Mouse (Mus musculus) small intestine, adult 2 months (tissue): ENCODE results near the gene Nat14. TPM values are rescaled to one million over a fixed set of nuclear protein-coding genes. Genes with fewer than 3 reads are reported as not detected.
"Not testable (repeated sequence)": the region's sequence is repeated elsewhere in the genome, so short reads cannot be mapped to it uniquely, and the experiment has no call there.

Experiments used
- H3K27ac ChIP-seq: fragments of 200-500 bp; 2 replicates; pipeline ENCODE4 v1.5.1; 2012; ENCODE audit warnings: low read depth, low read length, control low read depth, inconsistent platforms; ENCODE audit not compliant: insufficient read depth
- H3K27me3 ChIP-seq: fragments of 200-500 bp; 2 replicates; pipeline ENCODE4 v1.6.1; 2012; ENCODE audit warnings: mild to moderate bottlenecking, moderate library complexity, low read length, inconsistent platforms; ENCODE audit not compliant: control insufficient read depth, insufficient read depth
- H3K36me3 ChIP-seq: fragments of 200-500 bp; 2 replicates; pipeline ENCODE4 v1.6.1; 2012; ENCODE audit warnings: mild to moderate bottlenecking, low read length, control low read depth, inconsistent platforms; ENCODE audit not compliant: control insufficient read depth, insufficient read depth
- H3K4me1 ChIP-seq: fragments of 200-500 bp; 2 replicates; pipeline ENCODE4 v1.6.1; 2012; ENCODE audit warnings: low read length, inconsistent platforms, mixed read lengths; ENCODE audit not compliant: control insufficient read depth, insufficient read depth, insufficient read length
- H3K4me3 ChIP-seq: fragments of 200-500 bp; 2 replicates; pipeline ENCODE4 v1.5.1; 2012; ENCODE audit warnings: low read depth, mild to moderate bottlenecking, control low read depth, inconsistent platforms, low read length, moderate library complexity
- CTCF ChIP-seq: fragments of 200-500 bp; IDR thresholded peaks from 2 replicates; pipeline ENCODE4 v1.5.1; 2012; ENCODE audit warnings: low read depth, mild to moderate bottlenecking, control low read depth, inconsistent platforms, low read length, moderate library complexity, mixed read lengths; ENCODE audit not compliant: insufficient replicate concordance, insufficient read length; ENCODE audit errors: extremely low read depth
- POLR2A ChIP-seq: fragments of 200-500 bp; IDR thresholded peaks from 2 replicates; pipeline ENCODE4 v1.6.1; 2012; ENCODE audit warnings: low read depth, mild to moderate bottlenecking, control low read depth, inconsistent platforms, low read length, moderate library complexity
- WGBS: fragments of 180-500 bp; shearing (Covaris S2); methylation state at CpG from one replicate; pipeline ENCODE4 v1.1.7; 2018; 5-methylcytosine and 5-hydroxymethylcytosine counted together
- polyA plus RNA-seq: library from polyadenylated mRNA; depleted of rRNA; stranded (reverse); fragments of >200 nt; gene quantifications from 2 replicates; pipeline ENCODE4 v1.2.3, GENCODE M21; 2012; rRNA removed

Gene Nat14
- 4.3 and 6.2 TPM in 2 replicates for polyA plus RNA-seq

DNA sequence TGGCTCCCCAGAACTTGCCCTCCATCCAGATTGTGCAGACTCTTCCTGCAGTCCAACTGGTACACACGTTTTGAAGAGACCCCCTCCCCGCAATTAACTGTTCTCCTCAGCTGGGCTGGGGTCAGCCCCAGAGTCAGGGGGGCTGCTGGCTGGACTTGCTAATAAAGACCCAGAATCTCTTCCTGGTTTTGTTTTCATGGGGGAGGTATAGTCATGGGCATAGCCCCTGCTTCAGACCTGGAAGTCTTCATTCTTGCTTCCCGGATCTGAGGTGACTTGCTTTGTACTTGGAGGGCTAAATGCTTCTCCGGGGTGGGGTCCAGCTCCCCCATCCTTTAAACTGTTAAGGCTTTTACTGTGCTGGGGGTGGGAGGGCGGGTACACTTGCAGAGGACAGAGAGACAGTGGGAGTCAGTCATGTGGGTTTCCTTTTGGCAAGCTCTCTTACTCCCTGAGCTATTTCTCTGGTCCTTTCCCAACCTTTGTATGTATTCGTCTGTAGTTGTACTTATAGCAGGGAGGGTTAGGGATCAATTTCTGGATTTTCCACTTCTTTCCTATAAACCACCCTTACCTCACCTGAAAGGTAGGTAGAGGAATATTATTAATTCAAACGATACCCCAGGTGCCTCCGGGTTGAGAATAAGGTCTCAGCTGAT, at the start of gene Nat14:
Gene Nat14, plus strand, starts transcription at position 205 of the 659 bp plus-strand sequence.
- Histone ChIP-seq H3K4me1 (peaks cover 2% of the 10 kb centered on the region), H3K4me3 (peak within 1 kb of the TSS; percentile 28), H3K27me3 (peaks cover 12% of the 10 kb centered on the region; the same call in 1 of the 2 replicates), H3K36me3 (peaks cover 23% of the 10 kb centered on the region), H3K27ac (no peak within 1 kb of the TSS)
- TF ChIP-seq POLR2A (no peak), CTCF (no peak)
- 31% methylated on average over 8 of the region's 8 CpGs for WGBS

DNA sequence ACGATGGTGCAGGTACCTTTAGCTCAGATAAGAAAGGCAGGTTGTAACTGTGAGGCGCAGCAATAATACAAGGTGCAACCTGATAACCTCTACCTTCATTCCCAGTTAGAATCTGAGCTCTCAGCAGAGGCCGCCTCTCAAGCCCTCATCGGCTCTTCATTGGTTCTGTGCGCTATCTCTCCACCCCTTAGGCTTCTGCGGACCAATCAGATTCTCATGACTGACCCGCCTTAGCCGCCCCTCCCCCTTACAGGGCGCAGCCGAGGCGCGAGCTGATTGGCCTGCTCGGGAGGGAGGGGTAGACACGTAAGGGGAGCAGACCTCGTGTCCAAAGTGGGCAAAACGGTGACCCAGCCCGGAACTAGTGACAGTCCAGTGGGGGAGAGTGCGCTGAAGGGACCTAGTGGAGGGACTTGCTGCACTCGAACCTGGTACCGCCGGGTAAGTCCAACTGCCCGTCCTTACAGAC, 45.0 kb upstream of the Nat14 start, which contains the start of gene Isoc2a:
Gene Isoc2a, plus strand, starts transcription at position 401 of the 469 bp plus-strand sequence.
- TF ChIP-seq POLR2A: peak; percentile 96
- TF ChIP-seq CTCF: no peak
- H3K27ac ChIP-seq: peak within 1 kb of the TSS; percentile 67
- 0% methylated on average over 22 of the region's 22 CpGs for WGBS
- no peaks in the 10 kb centered on the region for H3K27me3 ChIP-seq
- H3K36me3 ChIP-seq: no peaks in the 10 kb centered on the region
- peak within 1 kb of the TSS; percentile 80 for H3K4me3 ChIP-seq
- peaks cover 17% of the 10 kb centered on the region; the same call in 1 of the 2 replicates for H3K4me1 ChIP-seq

DNA sequence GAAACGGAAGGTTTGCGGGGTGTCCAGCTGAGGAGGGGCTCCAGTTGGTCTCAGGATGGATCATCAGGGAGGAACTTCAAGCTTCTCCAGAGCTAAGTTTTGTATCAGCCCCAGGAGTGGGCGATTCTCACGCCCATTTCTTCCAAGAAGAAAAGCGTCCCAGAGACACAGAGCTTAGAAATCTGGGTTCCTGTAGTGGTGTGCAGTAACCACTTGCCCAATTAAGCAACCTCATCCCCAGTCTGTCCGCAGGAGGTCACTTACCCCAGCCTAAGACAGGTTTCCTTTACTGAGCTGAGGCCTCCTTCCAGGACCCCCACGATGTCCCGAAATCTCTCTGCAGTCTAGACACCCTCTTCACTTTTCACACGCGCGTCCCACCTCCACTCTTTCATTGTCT, 44.6 kb upstream of the Nat14 start:
- Histone ChIP-seq H3K27me3 (no peaks in the 10 kb centered on the region), H3K4me3 (peak overlapping the region; percentile 80), H3K27ac (peak overlapping the region; percentile 67), H3K4me1 (peaks cover 17% of the 10 kb centered on the region; the same call in 1 of the 2 replicates), H3K36me3 (no peaks in the 10 kb centered on the region)
- WGBS: 2% methylated on average over 11 of the region's 11 CpGs
- TF ChIP-seq POLR2A (no peak), CTCF (no peak)

DNA sequence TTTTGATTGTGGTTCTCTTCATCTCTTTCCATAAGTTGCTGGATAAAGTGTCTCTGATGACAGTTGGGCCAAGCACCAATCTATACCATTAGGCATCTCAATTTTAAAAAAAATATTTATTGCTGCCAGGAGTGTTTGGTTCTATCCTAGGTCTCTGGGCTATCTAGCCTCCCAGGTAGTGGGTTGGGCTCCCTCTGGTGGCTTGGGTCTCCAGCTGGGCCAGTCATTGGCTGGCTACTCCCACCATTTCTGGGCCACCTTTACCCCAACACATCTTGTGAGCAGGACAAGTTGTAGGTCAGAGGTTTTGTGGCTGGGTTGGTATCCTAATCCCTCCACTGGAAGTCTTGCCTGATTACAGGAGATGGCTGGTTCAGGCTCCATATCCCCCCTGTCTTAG, 43.6 kb upstream of the Nat14 start:
- Histone ChIP-seq H3K36me3 (0 out of 2 replicates have a peak, but pooled peaks cover 2% of the 10 kb centered on the region), H3K27ac (no peak overlapping the region), H3K27me3 (no peaks in the 10 kb centered on the region), H3K4me1 (peaks cover 17% of the 10 kb centered on the region; the same call in 1 of the 2 replicates), H3K4me3 (no peak overlapping the region)
- TF ChIP-seq CTCF (peak; percentile 52; the same call in 1 of the 2 replicates), POLR2A (no peak)

DNA sequence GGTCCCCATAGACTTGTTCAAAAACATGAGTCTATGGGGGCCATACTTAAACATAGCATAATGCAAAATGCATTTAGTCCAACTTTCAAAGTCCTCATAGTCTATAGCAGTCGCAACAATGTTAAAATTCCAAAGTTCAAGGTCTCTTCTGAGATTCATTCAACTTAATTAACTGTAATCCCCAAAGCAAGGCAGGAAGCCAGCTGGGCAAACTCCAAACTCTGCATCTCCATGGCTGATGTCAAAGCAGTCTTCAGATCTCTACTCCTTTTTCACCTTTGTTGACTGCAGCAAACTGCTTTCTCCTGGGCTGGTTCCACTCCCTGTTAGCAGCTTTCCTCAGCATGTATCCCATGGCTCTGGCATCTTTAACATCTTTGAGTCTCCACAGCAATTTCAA, 42.8 kb upstream of the Nat14 start:
- not testable (repeated sequence) for H3K27ac ChIP-seq, H3K4me3 ChIP-seq, H3K36me3 ChIP-seq, H3K27me3 ChIP-seq
- peaks cover 17% of the 10 kb centered on the region; the same call in 1 of the 2 replicates for H3K4me1 ChIP-seq
- WGBS: 19% methylated on average over 1 of the region's 1 CpGs

DNA sequence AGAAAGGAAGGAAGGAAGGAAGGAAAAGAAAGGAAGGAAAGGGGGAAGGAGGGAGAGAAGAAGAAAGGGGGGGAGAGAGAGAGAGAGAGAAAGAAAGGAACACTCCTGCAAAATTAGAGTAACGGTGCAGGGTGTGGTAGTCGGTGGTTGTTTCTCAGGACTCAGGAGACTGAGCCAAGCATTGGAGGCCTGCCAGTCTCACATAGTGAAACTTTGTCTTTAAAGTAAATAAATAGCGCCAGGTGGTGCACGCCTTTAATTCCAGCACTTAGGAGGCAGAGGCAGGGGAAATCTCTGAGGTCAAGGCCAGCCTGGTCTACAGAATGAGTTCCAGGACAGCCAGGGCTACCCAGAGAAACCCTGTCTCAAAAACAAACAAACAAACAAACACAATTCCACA, 35.1 kb upstream of the Nat14 start:
- H3K4me1 ChIP-seq: no peaks in the 10 kb centered on the region; the same call in 1 of the 2 replicates
- no peak overlapping the region for H3K4me3 ChIP-seq
- H3K36me3 ChIP-seq: 0 out of 2 replicates have a peak, but pooled peaks cover 2% of the 10 kb centered on the region
- TF ChIP-seq CTCF (no peak), POLR2A (no peak)
- H3K27ac ChIP-seq: no peak overlapping the region
- no peaks in the 10 kb centered on the region for H3K27me3 ChIP-seq
- 13% methylated on average over 4 of the region's 4 CpGs for WGBS

DNA sequence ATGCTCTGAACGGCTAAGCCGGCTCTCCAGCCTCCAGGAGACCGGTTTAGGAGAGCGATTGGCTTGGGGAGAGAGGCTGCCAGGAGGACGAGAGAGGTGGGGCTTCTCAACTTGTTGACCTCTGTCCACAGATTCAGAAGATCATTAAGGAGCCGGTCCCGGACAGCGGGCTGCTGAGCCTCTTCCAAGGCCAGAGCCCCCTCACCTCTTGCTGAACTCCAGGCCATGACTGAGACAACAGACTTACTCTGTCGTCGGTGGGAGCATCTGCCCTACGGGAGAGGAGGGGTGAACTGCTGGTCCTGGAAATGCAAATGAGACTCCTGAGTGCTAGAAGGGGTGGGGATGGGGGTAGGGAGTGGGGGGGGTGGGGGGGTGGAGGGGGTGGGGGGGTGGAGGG, 26.6 kb upstream of the Nat14 start:
- Histone ChIP-seq H3K36me3 (no peaks in the 10 kb centered on the region), H3K27ac (no peak overlapping the region), H3K27me3 (no peaks in the 10 kb centered on the region), H3K4me1 (no peaks in the 10 kb centered on the region), H3K4me3 (no peak overlapping the region)
- no peak for TF ChIP-seq POLR2A
- TF ChIP-seq CTCF: no peak
- 69% methylated on average over 11 of the region's 11 CpGs for WGBS
